In genomic region chr13:73488707-73489106, GRCm38 (mm10) we compare ENCODE assay signal across 23 mouse cellular contexts. TPM values are rescaled to one million over a fixed set of nuclear protein-coding genes. Genes with fewer than 3 reads are reported as not detected.
DNase-seq lines count a peak whose midpoint lies in the region; TF ChIP-seq lines count a peak whose summit lies in the region.
"Had no signal": no experiment of that assay in that cellular context is flagged by ENCODE, and none has a peak within 500 bp of the region (broad histone marks: within the 10 kb centered on the region; RNA-seq: fewer than 3 reads in every experiment).

No protein-coding gene starts in this region.

- 37% methylated on average over 9 of the region's 9 CpGs for WGBS in bone marrow, adult 2 months
- WGBS in macrophage (ENCODE audit: missing documents), result 19% methylated on average over 9 of the region's 9 CpGs

- no peak overlapping the region for H3K4me3 ChIP-seq in bone marrow, adult 2 months (replicated peaks; ENCODE audit: control insufficient read depth, low read depth, low read length)
- no peak overlapping the region for H3K4me3 ChIP-seq in macrophage (ENCODE audit: inconsistent target)
- H3K4me3 ChIP-seq: forebrain, embryonic 10.5 days; heart, adult 2 months; heart, embryonic 15.5 days; hindbrain, embryonic 10.5 days; left cerebral cortex, adult 2 months; limb, embryonic 10.5 days; neural tube, embryonic 12.5 days; stomach, embryonic 15.5 days had no signal

- peak; percentile 54 for DNase-seq in layer of hippocampus, adult 9-11 months
- no peak for DNase-seq in layer of hippocampus, adult 9-10 months (ENCODE audit: low spot score)
- peak; percentile 58 for DNase-seq in 416B (ENCODE audit: low read depth)
- no peak for DNase-seq in cerebellum, adult 11 months
- DNase-seq in gastrocnemius, adult 8-10 months (ENCODE audit: low spot score in 2 of 2), result no peak
- DNase-seq in embryo, embryonic 11 days, result no peak
- DNase-seq: adrenal gland, adult 8-10 months; cerebellum, postnatal 25 days; gastrocnemius, postnatal 14 days; heart, adult 2 months; kidney, adult 9 months; kidney, postnatal 25 days; thymus, adult 2 months had no signal

- peaks cover 17% of the 10 kb centered on the region; the same call in 1 of the 2 replicates for H3K79me2 ChIP-seq in macrophage (ENCODE audit: inconsistent target)

- no peak overlapping the region; the same call in 1 of the 2 replicates for H3K27ac ChIP-seq in bone marrow, adult 2 months (ENCODE audit: control insufficient read depth, insufficient read depth, low read depth, low read length, poor library complexity)
- H3K27ac ChIP-seq in macrophage, result peak overlapping the region; percentile 51; the same call in 1 of the 2 replicates
- H3K27ac ChIP-seq: forebrain, embryonic 10.5 days; heart, adult 2 months; heart, embryonic 15.5 days; hindbrain, embryonic 10.5 days; left cerebral cortex, adult 2 months; limb, embryonic 10.5 days; neural tube, embryonic 12.5 days; stomach, embryonic 15.5 days had no signal

- peaks cover 5% of the 10 kb centered on the region; the same call in 1 of the 2 replicates for H3K36me3 ChIP-seq in macrophage (ENCODE audit: inconsistent target)

- no peak for TF ChIP-seq POLR2A in bone marrow, adult 2 months (IDR thresholded peaks at IDR 0.05; ENCODE audit: borderline replicate concordance, control insufficient read depth, low read depth, low read length)

- TF ChIP-seq CTCF in bone marrow, adult 2 months (IDR thresholded peaks at IDR 0.05; ENCODE audit: control insufficient read depth, insufficient read depth, low read length), result peak; percentile 2; the same call in 1 of the 2 replicates

- H3K4me1 ChIP-seq in bone marrow, adult 2 months (ENCODE audit: control insufficient read depth, insufficient read depth, low read length), result peaks cover 19% of the 10 kb centered on the region
- H3K4me1 ChIP-seq: forebrain, embryonic 10.5 days; limb, embryonic 10.5 days; neural tube, embryonic 12.5 days had no signal

RNA-seq across cellular contexts. Expression of gene Lpcat1, which starts 21.7 kb away (rescaled TPM):
- 92.1 and 108 TPM in 2 replicates for polyA plus RNA-seq in bone marrow, adult 2 months (2011; ENCODE audit: insufficient read depth, insufficient read length, low replicate concordance, missing spikeins)
- total RNA-seq in macrophage (2018; cell fraction: chromatin; rRNA removed), result 100 to 1,000 TPM in 10 of 26 experiments, 10 to 100 TPM in 16; 55.7 to 372 (median 82.7) TPM
- 10 to 100 TPM; 15.6 to 43.8 (median 25.6) TPM for total RNA-seq in macrophage (2018; cell fraction: cytosol; rRNA removed)
- 100 to 1,000 TPM in 6 of 26 experiments, 10 to 100 TPM in 20; 37.8 to 160 (median 59.7) TPM for total RNA-seq in macrophage (2018; cell fraction: nucleus; rRNA removed)
- 18.3 to 26.7 TPM (median 26.4 TPM) in 3 replicates for polyA plus RNA-seq in macrophage (2018)
- 1 to 10 TPM; 1.6 to 3.4 (median 2.6) TPM for total RNA-seq in gastrocnemius, adult 8-10 months (2022)

RNA-seq across cellular contexts. Expression of gene Slc6a3, which starts 47.8 kb away (rescaled TPM):
- polyA plus RNA-seq in bone marrow, adult 2 months (2011; ENCODE audit: insufficient read depth, insufficient read length, low replicate concordance, missing spikeins), result 1.2 and 2.9 TPM in 2 replicates
- not detected for total RNA-seq in macrophage (2018; cell fraction: chromatin; rRNA removed)
- total RNA-seq in macrophage (2018; cell fraction: cytosol; rRNA removed), result not detected
- not detected for total RNA-seq in macrophage (2018; cell fraction: nucleus; rRNA removed)
- not detected in 3 replicates for polyA plus RNA-seq in macrophage (2018)
- total RNA-seq in gastrocnemius, adult 8-10 months (2022), result not detected
- total RNA-seq: gastrocnemius, postnatal 14 days; heart, adult 2 months; megakaryocyte-erythroid progenitor cell, adult 5-6 weeks had no signal
- polyA plus RNA-seq: heart, adult 2 months; limb, embryonic 10.5 days had no signal

Comparison
In these comparisons a context has a peak if more than half of its experiments do, and no peak if none do; other contexts are left out.
1. DNase-seq: peak in layer of hippocampus, adult 9-11 months (single experiment) and 416B (single experiment); none in layer of hippocampus, adult 9-10 months (single experiment), cerebellum, adult 11 months (single experiment), gastrocnemius, adult 8-10 months (0 of 2) and embryo, embryonic 11 days (single experiment).